Mouse (Mus musculus) urinary bladder, postnatal 4 days (tissue): ENCODE data around the gene Pik3r4.

Source experiments
- DNase-seq, 2 experiments: peaks; one replicate each; pipeline ENCODE4 v3.0.0; 2021 to 2022; ENCODE audit warnings: low spot score in 2 of 2

Gene Pik3r4

GRCm38 (mm10) chr9:105697764-105698396 is 55.1 kb downstream of the Pik3r4 start:
- peak in 1 of 2 experiments; percentile 62 for DNase-seq

- no peak for DNase-seq
Measured at GRCm38 (mm10) chr9:105700702-105701101, 57.9 kb downstream of the Pik3r4 start.

- DNase-seq = no peak
Measured at GRCm38 (mm10) chr9:105701966-105702365, 59.2 kb downstream of the Pik3r4 start.

DNA sequence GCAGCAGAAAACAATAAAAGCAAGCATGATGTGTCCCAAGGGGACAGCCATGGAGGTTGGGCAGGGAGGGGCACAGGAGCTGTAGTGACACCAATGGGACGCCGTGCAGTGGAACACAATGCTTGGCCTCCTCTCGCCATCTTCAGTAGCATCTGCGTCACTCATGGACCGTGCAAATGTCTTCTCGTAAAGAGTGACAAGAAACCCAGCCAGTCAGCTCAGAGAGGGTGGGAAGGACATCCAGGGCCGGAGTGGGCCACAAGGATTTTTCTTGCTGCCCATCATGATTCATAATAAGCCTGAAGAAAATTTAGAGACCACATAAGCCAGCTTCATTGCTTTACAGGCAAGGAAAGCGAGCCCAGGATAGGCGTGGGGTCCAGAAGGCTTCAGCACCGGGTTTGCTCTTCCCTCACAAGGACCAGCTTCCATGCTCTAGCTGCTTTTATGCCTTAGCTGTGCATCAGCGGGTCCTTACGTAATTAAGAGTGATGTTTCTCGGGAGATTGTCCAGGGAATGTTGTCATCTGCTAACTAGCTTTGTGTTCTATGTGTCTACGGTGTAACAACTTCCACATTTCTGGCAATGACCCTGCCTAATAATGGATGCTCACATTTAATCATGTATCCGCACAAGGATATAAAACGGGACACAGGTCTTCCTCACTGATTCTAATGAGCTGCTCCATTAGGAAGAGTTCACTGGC is 61.6 kb downstream of the Pik3r4 start:
- DNase-seq = no peak

DNA sequence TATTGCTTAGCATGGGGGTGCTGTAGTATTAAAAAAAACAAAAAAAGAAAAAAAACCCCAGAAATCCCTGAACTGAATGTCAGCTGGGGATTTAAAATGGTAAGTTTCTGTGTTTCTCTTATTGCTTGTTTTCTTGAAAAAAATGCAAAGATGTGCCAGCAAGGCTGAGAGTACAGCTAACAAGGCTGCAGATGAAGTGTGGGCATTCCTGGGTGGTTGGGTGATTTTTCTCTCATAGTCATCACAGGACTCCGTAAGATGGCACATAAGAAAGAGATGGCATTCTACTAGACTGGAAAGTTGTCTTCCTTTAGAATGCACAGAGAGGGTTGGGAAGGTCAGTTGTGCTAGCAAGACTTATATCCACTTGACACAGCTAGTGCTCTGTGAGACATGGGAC is 62.2 kb downstream of the Pik3r4 start:
- no peak for DNase-seq

- DNase-seq = no peak
Measured at GRCm38 (mm10) chr9:105712049-105712448, 69.3 kb downstream of the Pik3r4 start.

GRCm38 (mm10) chr9:105719367-105719766 is 76.6 kb downstream of the Pik3r4 start:
- no peak for DNase-seq

DNA sequence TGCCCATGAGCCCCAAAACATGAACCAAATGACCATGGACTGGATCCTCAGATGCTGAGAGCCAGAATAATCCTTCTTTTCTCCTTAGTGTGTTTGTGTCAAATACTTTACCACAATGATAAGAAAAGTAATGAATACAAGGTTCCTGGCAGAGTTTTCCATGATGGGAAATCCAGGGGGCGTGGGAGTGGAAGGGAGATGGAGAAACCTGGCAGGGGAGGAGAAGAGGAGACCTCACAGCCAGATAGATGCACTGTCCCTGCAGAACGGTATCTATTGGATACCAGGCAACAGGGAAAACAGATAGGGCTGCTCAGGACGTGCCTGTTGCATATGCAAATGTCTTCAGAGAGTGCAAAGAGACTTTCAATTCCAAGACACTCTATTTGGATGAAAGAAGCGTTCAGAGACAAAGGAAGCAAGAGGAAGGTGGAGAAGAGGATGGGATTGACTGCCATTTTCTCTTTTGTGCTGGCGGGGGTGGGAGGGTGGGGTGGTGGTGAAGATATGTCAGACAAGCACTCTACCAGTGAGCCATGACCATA is 77.1 kb downstream of the Pik3r4 start:
- no peak for DNase-seq

DNA sequence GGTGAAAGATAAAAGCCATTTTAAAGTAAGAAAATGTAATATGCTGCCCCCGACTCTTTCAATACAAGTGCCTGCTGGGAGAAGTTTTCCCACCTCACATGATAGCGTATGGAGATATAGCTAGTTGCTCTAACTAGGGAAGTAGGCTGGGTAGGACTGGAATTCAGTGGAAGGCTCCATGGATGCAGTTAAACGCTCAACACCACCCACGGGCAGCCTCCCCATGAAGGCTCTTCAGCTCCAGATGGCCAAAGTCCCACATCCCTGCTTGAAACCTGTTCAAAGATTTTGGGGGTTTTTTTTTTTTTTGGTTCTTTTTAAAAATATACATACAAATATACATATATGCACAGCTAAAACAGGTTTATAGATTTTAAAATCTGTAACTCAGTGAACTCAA is 77.7 kb downstream of the Pik3r4 start:
- no peak for DNase-seq

- DNase-seq = peak in 1 of 2 experiments; percentile 22
Measured at GRCm38 (mm10) chr9:105731976-105732375, 89.2 kb downstream of the Pik3r4 start.

GRCm38 (mm10) chr9:105734651-105735050 is 91.9 kb downstream of the Pik3r4 start:
- no peak for DNase-seq

DNA sequence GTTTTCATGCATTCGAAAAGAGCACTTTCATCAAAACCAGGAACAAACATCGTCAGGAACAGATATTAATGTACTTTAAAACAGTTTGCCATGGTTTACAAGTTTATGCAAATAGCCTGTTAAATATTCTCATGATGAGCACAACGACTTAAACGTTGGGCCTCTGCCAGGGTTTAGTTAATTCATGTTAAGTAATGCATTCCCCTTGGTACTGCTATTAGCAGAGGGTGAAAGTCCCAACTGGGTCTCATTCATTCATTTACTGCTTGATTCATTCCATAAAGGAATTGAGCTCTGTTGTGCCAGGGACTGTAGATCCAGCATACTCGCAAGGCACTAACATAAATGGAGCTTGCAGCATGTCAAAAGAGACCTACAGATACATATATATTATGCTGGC is 92.4 kb downstream of the Pik3r4 start:
- DNase-seq = no peak
